Mouse (Mus musculus): ENCODE data around the gene Bcl2a1d.
"Not testable (repeated sequence)": the region's sequence is repeated elsewhere in the genome, so short reads cannot be mapped to it uniquely, and the experiment has no call there.

- not testable (repeated sequence) for TF ChIP-seq CTCF, EP300 (IDR thresholded peaks at IDR 0.05)
Measured at GRCm38 (mm10) chr9:88712164-88712749, 19.5 kb downstream of the Bcl2a1d start.
